Mouse (Mus musculus) hindbrain, embryonic 15.5 days (tissue): ENCODE measurements around the gene Atp6v1g2. TPM values are rescaled to one million over a fixed set of nuclear protein-coding genes. Genes with fewer than 3 reads are reported as not detected.

ENCODE experiments used
- ATAC-seq: fragments of 200-750 bp; cut with Nextera tagmentation; 2 replicates; pipeline ENCODE4 v1.8.0; 2017; ENCODE audit warnings: low read depth, moderate number of reproducible peaks, moderate TSS enrichment; ENCODE audit not compliant: low FRiP score
- H3K27ac ChIP-seq: fragments of 300-500 bp; sonication (generic); replicated peaks from 2 replicates; pipeline ENCODE4 v1.5.1; 2015; ENCODE audit warnings: mild to moderate bottlenecking, inconsistent platforms
- H3K27me3 ChIP-seq: fragments of 300-500 bp; sonication (generic); 2 replicates; pipeline ENCODE4 v1.6.1; 2015; ENCODE audit warnings: control low read depth, inconsistent platforms
- H3K36me3 ChIP-seq: fragments of 300-500 bp; sonication (generic); 2 replicates; pipeline ENCODE4 v1.6.1; 2015; ENCODE audit warnings: control low read depth, inconsistent platforms
- H3K4me1 ChIP-seq: fragments of 300-500 bp; sonication (generic); replicated peaks from 2 replicates; pipeline ENCODE4 v1.6.1; 2015; ENCODE audit warnings: control low read depth, inconsistent platforms
- H3K4me2 ChIP-seq: fragments of 300-500 bp; sonication (generic); 2 replicates; pipeline ENCODE4 v1.6.1; 2015; ENCODE audit warnings: moderate library complexity, mild to moderate bottlenecking, inconsistent platforms
- H3K4me3 ChIP-seq: fragments of 300-500 bp; sonication (generic); 2 replicates; pipeline ENCODE4 v1.5.1; 2015; ENCODE audit warnings: mild to moderate bottlenecking, inconsistent platforms
- H3K9ac ChIP-seq: fragments of 300-500 bp; sonication (generic); 2 replicates; pipeline ENCODE4 v1.6.1; 2015; ENCODE audit warnings: inconsistent platforms
- H3K9me3 ChIP-seq: fragments of 300-500 bp; sonication (generic); 2 replicates; pipeline ENCODE4 v1.6.1; 2016; ENCODE audit warnings: control low read depth, inconsistent platforms
- microRNA-seq: library from miRNA; unstranded; fragments of <30 nt; microRNA quantifications from one replicate; pipeline ENCODE4, GENCODE M21; 2016
- polyA plus RNA-seq: library from polyadenylated mRNA; unstranded; fragments of >200 nt; fragmentation: Nextera tagmentation; extraction: Ambion mirVana; gene quantifications from 2 replicates; pipeline ENCODE4 v1.2.1, GENCODE M21; 2015

Gene Atp6v1g2
- polyA plus RNA-seq, 1 experiment from 2014 or later = 110 TPM

- Histone ChIP-seq H3K36me3 (no peaks in the 10 kb centered on the region), H3K9ac (no peak overlapping the region), H3K4me1 (no peaks in the 10 kb centered on the region), H3K9me3 (no peaks in the 10 kb centered on the region), H3K4me3 (no peak overlapping the region), H3K4me2 (no peak overlapping the region), H3K27ac (no peak overlapping the region), H3K27me3 (no peaks in the 10 kb centered on the region)
- no peak for ATAC-seq
Measured at GRCm38 (mm10) chr17:35285431-35285830, 52.0 kb downstream of the Atp6v1g2 start.

Small RNAs within 50 kb of the gene (microRNA-seq; reads per million reads assigned to microRNA genes)
- gene Mir6973a (not detected), gene Mir6974 (not detected), gene Mir6975 (2.6 reads per million, percentile 9 among the genes with 10 or more reads in this experiment), gene Mir8094 (1.1 reads per million)

Other genes starting within 250 kb of the Atp6v1g2 start
- gene Vars, start 232.7 kb upstream of the Atp6v1g2 start, polyA plus RNA-seq = 60.4 and 68.7 TPM in 2 replicates
- gene Vwa7, start 217.1 kb upstream of the Atp6v1g2 start, polyA plus RNA-seq = 0.14 TPM in 2 replicates
- 1.6 and 2.3 TPM in 2 replicates for gene Sapcd1, start 205.6 kb upstream of the Atp6v1g2 start, polyA plus RNA-seq
- gene Msh5, start 186.9 kb upstream of the Atp6v1g2 start, polyA plus RNA-seq = 1.6 and 3.4 TPM in 2 replicates
- 87.4 TPM in 2 replicates for gene Clic1, start 183.7 kb upstream of the Atp6v1g2 start, polyA plus RNA-seq
- 349 and 367 TPM in 2 replicates for gene Ddah2, start 174.6 kb upstream of the Atp6v1g2 start, polyA plus RNA-seq
- gene Ly6g6c, start 168.3 kb upstream of the Atp6v1g2 start, polyA plus RNA-seq = 0.18 TPM in 1 of 2 replicates, not detected in the other
- gene Mpig6b, start 167.5 kb upstream of the Atp6v1g2 start, polyA plus RNA-seq = 0.22 and 0.25 TPM in 2 replicates
- 0.43 and 0.53 TPM in 2 replicates for gene Ly6g6e, start 156.8 kb upstream of the Atp6v1g2 start, polyA plus RNA-seq
- 1.2 and 1.8 TPM in 2 replicates for gene Ly6g6d, start 155.6 kb upstream of the Atp6v1g2 start, polyA plus RNA-seq
- gene Ly6g6f, start 148.1 kb upstream of the Atp6v1g2 start, polyA plus RNA-seq = 0.24 TPM in 1 of 2 replicates, not detected in the other
- gene Abhd16a, start 144.4 kb upstream of the Atp6v1g2 start, polyA plus RNA-seq = 102 and 106 TPM in 2 replicates
- not detected in 2 replicates for gene Ly6g5c, start 125.4 kb upstream of the Atp6v1g2 start, polyA plus RNA-seq
- 1.1 and 1.2 TPM in 2 replicates for gene Ly6g5b, start 118.2 kb upstream of the Atp6v1g2 start, polyA plus RNA-seq
- gene Gpank1, start 112.2 kb upstream of the Atp6v1g2 start, polyA plus RNA-seq = 24.3 and 25.4 TPM in 2 replicates
- 308 and 311 TPM in 2 replicates for gene Csnk2b, start 111.6 kb upstream of the Atp6v1g2 start, polyA plus RNA-seq
- 9.3 and 10.8 TPM in 2 replicates for gene D17H6S53E, start 107.3 kb upstream of the Atp6v1g2 start, polyA plus RNA-seq
- 0.21 and 0.79 TPM in 2 replicates for gene Apom, start 101.6 kb upstream of the Atp6v1g2 start, polyA plus RNA-seq
- 70.0 and 75.7 TPM in 2 replicates for gene Bag6, start 98.5 kb upstream of the Atp6v1g2 start, polyA plus RNA-seq
- 175 and 181 TPM in 2 replicates for gene Prrc2a, start 68.8 kb upstream of the Atp6v1g2 start, polyA plus RNA-seq
- gene Aif1, start 57.6 kb upstream of the Atp6v1g2 start, polyA plus RNA-seq = 7.4 and 9.6 TPM in 2 replicates
- 5.6 and 13.9 TPM in 2 replicates for gene Lst1, start 45.2 kb upstream of the Atp6v1g2 start, polyA plus RNA-seq
- gene Ltb, start 39.2 kb upstream of the Atp6v1g2 start, polyA plus RNA-seq = 0.84 and 0.97 TPM in 2 replicates
- gene Tnf, start 31.7 kb upstream of the Atp6v1g2 start, polyA plus RNA-seq = 0.13 TPM in 1 of 2 replicates, not detected in the other
- gene Lta, start 28.3 kb upstream of the Atp6v1g2 start, polyA plus RNA-seq = 0.39 and 0.42 TPM in 2 replicates
- 0.43 and 0.55 TPM in 2 replicates for gene Gm16181, start 12.8 kb upstream of the Atp6v1g2 start, polyA plus RNA-seq
- 10.8 and 12.0 TPM in 2 replicates for gene Nfkbil1, start 2.1 kb downstream of the Atp6v1g2 start, polyA plus RNA-seq
- gene Ddx39b, start 8.1 kb downstream of the Atp6v1g2 start, polyA plus RNA-seq = 361 and 365 TPM in 2 replicates
- gene H2-D1, start 29.1 kb downstream of the Atp6v1g2 start, polyA plus RNA-seq = 118 and 128 TPM in 2 replicates
- 0.39 and 0.58 TPM in 2 replicates for gene H2-Q1, start 86.7 kb downstream of the Atp6v1g2 start, polyA plus RNA-seq
- 2.5 and 3.1 TPM in 2 replicates for gene H2-Q2, start 108.6 kb downstream of the Atp6v1g2 start, polyA plus RNA-seq
- gene H2-Q4, start 146.0 kb downstream of the Atp6v1g2 start, polyA plus RNA-seq = 1.0 and 1.7 TPM in 2 replicates
- 0.60 and 1.5 TPM in 2 replicates for gene H2-Q6, start 191.2 kb downstream of the Atp6v1g2 start, polyA plus RNA-seq
- gene H2-Q7, start 205.5 kb downstream of the Atp6v1g2 start, polyA plus RNA-seq = 3.8 and 4.1 TPM in 2 replicates
- gene H2-Q10, start 236.4 kb downstream of the Atp6v1g2 start, polyA plus RNA-seq = 0.38 and 0.78 TPM in 2 replicates